Mouse (Mus musculus) heart, adult 2 months (tissue): Measurements from ENCODE around the gene Ceacam19.

Experiments
- CTCF ChIP-seq: fragments of 200-600 bp; IDR thresholded peaks from 2 replicates; pipeline ENCODE4 v1.8.1; 2022; ENCODE audit warnings: antibody characterized with exemption, mild to moderate bottlenecking, moderate library complexity
- EP300 ChIP-seq: fragments of 200-500 bp; IDR thresholded peaks from 2 replicates; pipeline ENCODE4 v1.6.1; 2011; ENCODE audit warnings: low read depth, low read length, control low read depth; ENCODE audit not compliant: insufficient read depth

GRCm38 (mm10) chr7:19871137-19871621, 16.6 kb downstream of the Ceacam19 start:
- TF ChIP-seq EP300 = no peak
- TF ChIP-seq CTCF = no peak
